Mouse (Mus musculus): ENCODE measurements around the gene Rhobtb1. TPM values are rescaled to one million over a fixed set of nuclear protein-coding genes. Genes with fewer than 3 reads are reported as not detected.

Gene Rhobtb1
- polyA plus RNA-seq, 1 experiment from 2014 or later, result 20.8 TPM

- ATAC-seq, result no peak
- no peak overlapping the region for H3K9ac ChIP-seq
- H3K27ac ChIP-seq, result no peak overlapping the region
- no peak overlapping the region for H3K4me3 ChIP-seq (replicated peaks)
- no peak overlapping the region for H3K4me2 ChIP-seq (replicated peaks)
- no peaks in the 10 kb centered on the region for H3K27me3 ChIP-seq (replicated peaks)
- no peaks in the 10 kb centered on the region for H3K36me3 ChIP-seq
- 87% methylated on average over 7 of the region's 7 CpGs for WGBS
- no peaks in the 10 kb centered on the region; the same call in 1 of the 2 replicates for H3K4me1 ChIP-seq (replicated peaks)
- H3K9me3 ChIP-seq, result no peaks in the 10 kb centered on the region
These were observed 173.6 kb downstream of the Rhobtb1 start for GRCm38 (mm10) chr10:69324816-69325215.

DNA sequence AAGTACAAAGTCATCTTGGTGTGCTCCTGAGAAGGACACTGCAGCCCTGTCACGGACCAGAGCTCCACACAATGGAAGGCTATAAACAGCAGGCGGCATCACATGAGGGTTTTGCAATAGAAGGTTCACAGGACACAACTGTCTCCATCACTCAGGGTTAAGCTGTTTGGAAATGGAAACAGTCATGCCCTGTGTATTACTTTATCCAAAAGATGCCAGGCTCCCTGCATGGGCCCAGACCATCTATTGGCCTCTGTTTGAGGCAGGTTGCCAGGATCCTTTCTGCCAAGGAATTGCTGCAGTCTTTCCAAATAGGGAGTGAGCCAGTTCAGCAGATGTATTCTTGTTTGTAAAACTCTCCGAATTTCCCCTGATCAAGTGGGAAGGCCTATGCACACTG is 175.2 kb downstream of the Rhobtb1 start:
- Histone ChIP-seq H3K4me2 (replicated peaks) (no peak overlapping the region), H3K36me3 (no peaks in the 10 kb centered on the region), H3K27me3 (replicated peaks) (no peaks in the 10 kb centered on the region), H3K27ac (no peak overlapping the region), H3K4me1 (replicated peaks) (no peaks in the 10 kb centered on the region), H3K4me3 (replicated peaks) (no peak overlapping the region), H3K9me3 (no peaks in the 10 kb centered on the region), H3K9ac (no peak overlapping the region)
- 76% methylated on average over 3 of the region's 3 CpGs for WGBS
- no peak for ATAC-seq

DNA sequence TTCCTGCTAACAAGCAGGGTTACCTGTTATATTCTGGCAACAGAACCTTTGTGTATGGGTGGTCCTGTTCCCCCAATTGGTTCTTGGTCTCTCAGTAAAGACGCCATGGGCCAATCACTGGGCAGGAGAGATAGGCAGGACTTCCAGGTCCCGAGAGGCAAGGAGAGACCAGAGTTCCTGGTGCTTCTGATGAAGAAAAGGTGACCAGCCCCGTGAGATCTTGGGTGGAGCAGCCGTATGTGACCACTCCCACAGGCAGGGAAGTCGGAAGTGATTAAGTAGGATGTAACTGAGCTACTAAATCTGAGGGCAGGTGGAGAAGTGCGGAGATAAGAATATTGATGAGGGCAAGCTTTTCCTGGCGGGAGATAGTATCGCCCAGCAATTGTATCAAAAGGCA is 176.1 kb downstream of the Rhobtb1 start:
- peak; percentile 51 for ATAC-seq
- H3K4me1 ChIP-seq (replicated peaks), result no peaks in the 10 kb centered on the region
- WGBS, result 58% methylated on average over 8 of the region's 8 CpGs
- no peaks in the 10 kb centered on the region for H3K36me3 ChIP-seq
- no peak overlapping the region for H3K4me2 ChIP-seq (replicated peaks)
- H3K9me3 ChIP-seq, result no peaks in the 10 kb centered on the region
- H3K27ac ChIP-seq, result no peak overlapping the region
- no peak overlapping the region for H3K4me3 ChIP-seq (replicated peaks)
- no peak overlapping the region for H3K9ac ChIP-seq
- no peaks in the 10 kb centered on the region for H3K27me3 ChIP-seq (replicated peaks)

DNA sequence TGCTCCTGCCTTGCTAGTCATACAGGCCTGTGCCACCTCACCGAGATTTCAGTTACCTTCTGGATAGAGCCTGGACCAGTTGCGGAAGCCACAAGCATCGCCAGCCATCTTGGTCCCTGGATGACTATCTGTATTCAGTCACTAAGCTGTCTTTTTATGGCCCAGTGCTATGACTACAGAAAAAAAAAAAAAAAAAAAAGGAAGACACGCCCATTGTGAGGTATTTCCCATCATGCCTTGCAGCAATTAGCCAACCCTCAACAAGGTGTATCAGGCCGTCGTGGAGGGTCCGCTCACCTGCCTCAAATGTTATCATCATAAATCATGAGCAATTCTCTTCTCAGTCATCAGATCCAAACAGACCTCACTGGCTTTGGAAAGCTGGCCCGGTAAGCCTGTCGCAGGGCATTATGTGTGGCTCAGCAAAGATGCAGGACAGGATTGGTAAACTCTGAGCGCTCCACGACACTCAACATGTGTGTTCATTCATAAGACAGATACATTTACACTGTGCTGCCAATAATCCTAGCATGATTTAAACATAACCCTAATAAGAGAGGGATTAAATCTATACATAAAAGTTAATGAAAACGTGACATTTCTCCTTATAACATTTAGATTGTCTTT is 176.9 kb downstream of the Rhobtb1 start:
- 75% methylated on average over 12 of the region's 12 CpGs for WGBS
- Histone ChIP-seq H3K27me3 (replicated peaks) (no peaks in the 10 kb centered on the region), H3K4me1 (replicated peaks) (no peaks in the 10 kb centered on the region), H3K27ac (no peak overlapping the region), H3K4me3 (replicated peaks) (no peak overlapping the region), H3K36me3 (0 out of 2 replicates have a peak, but pooled peaks cover 2% of the 10 kb centered on the region), H3K4me2 (replicated peaks) (no peak overlapping the region), H3K9ac (no peak overlapping the region), H3K9me3 (no peaks in the 10 kb centered on the region)
- 0 out of 2 replicates have a peak, but pooled peaks have one; percentile 26 for ATAC-seq

DNA sequence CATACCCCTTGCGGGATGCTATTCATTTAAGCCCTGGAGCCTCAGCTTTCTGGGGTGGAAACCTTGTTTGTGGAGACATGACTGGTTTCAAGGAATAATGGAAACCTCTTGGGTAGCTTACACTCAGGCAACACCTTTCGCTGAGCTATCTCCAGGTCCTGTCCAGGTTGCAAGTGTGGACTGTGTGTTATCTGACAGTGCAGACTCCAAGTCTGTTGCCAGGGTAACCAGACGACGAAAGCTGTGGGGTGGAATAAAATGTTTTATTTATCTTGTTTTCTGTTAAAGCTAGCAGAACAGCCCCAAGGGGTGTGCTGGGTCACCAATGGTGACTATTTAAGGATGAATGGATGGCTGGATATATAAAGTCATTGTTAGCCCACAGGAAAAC is 177.4 kb downstream of the Rhobtb1 start:
- 0 out of 2 replicates have a peak, but pooled peaks cover 4% of the 10 kb centered on the region for H3K36me3 ChIP-seq
- H3K27me3 ChIP-seq (replicated peaks), result no peaks in the 10 kb centered on the region
- H3K27ac ChIP-seq, result no peak overlapping the region
- H3K4me2 ChIP-seq (replicated peaks), result no peak overlapping the region
- H3K9ac ChIP-seq, result no peak overlapping the region
- H3K9me3 ChIP-seq, result no peaks in the 10 kb centered on the region
- H3K4me3 ChIP-seq (replicated peaks), result no peak overlapping the region
- no peaks in the 10 kb centered on the region for H3K4me1 ChIP-seq (replicated peaks)
- 54% methylated on average over 4 of the region's 4 CpGs for WGBS
- peak; percentile 51; the same call in 1 of the 2 replicates for ATAC-seq

DNA sequence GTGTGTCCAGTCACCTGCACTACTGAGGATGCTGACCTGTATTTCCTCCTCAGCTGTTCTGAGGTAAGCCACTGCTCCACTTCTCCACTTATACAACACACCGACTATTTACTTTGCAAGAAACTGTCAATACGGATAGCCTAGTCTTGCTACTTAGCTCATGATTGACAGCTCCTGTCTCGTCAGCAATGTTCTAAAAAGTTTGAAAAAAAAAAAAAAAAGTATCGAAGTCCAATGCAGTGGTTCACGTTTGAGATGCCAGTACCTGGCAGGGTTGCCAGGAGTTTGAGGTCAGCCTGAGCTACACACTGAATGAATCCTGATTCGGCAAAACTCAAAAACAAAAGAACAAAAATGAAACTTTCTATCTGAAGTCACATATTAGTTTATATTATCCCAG is 180.0 kb downstream of the Rhobtb1 start:
- no peak overlapping the region for H3K4me2 ChIP-seq (replicated peaks)
- H3K4me3 ChIP-seq (replicated peaks), result no peak overlapping the region
- no peaks in the 10 kb centered on the region for H3K4me1 ChIP-seq (replicated peaks)
- no peak for ATAC-seq
- WGBS, result 78% methylated on average over 6 of the region's 6 CpGs
- no peaks in the 10 kb centered on the region for H3K27me3 ChIP-seq (replicated peaks)
- H3K27ac ChIP-seq, result no peak overlapping the region
- no peaks in the 10 kb centered on the region for H3K9me3 ChIP-seq
- H3K9ac ChIP-seq, result no peak overlapping the region
- peaks cover 5% of the 10 kb centered on the region; the same call in 1 of the 2 replicates for H3K36me3 ChIP-seq

- no peak overlapping the region for H3K9ac ChIP-seq
- no peak overlapping the region for H3K4me2 ChIP-seq (replicated peaks)
- no peaks in the 10 kb centered on the region for H3K4me1 ChIP-seq (replicated peaks)
- no peak for ATAC-seq
- H3K9me3 ChIP-seq, result no peaks in the 10 kb centered on the region
- H3K27me3 ChIP-seq (replicated peaks), result no peaks in the 10 kb centered on the region
- H3K27ac ChIP-seq, result no peak overlapping the region
- WGBS, result 87% methylated on average over 11 of the region's 11 CpGs
- peaks cover 21% of the 10 kb centered on the region for H3K36me3 ChIP-seq
- H3K4me3 ChIP-seq (replicated peaks), result no peak overlapping the region
These were observed 182.0 kb downstream of the Rhobtb1 start for GRCm38 (mm10) chr10:69333212-69333611.

GRCm38 (mm10) chr10:69334271-69335194 is 183.3 kb downstream of the Rhobtb1 start:
- H3K36me3 ChIP-seq, result peaks cover 26% of the 10 kb centered on the region
- no peaks in the 10 kb centered on the region for H3K4me1 ChIP-seq (replicated peaks)
- no peaks in the 10 kb centered on the region for H3K27me3 ChIP-seq (replicated peaks)
- no peak for ATAC-seq
- peak overlapping the region; percentile 52 for H3K27ac ChIP-seq
- H3K4me3 ChIP-seq (replicated peaks), result no peak overlapping the region
- H3K9ac ChIP-seq, result no peak overlapping the region
- 59% methylated on average over 16 of the region's 16 CpGs for WGBS
- H3K4me2 ChIP-seq (replicated peaks), result no peak overlapping the region
- H3K9me3 ChIP-seq, result no peaks in the 10 kb centered on the region

DNA sequence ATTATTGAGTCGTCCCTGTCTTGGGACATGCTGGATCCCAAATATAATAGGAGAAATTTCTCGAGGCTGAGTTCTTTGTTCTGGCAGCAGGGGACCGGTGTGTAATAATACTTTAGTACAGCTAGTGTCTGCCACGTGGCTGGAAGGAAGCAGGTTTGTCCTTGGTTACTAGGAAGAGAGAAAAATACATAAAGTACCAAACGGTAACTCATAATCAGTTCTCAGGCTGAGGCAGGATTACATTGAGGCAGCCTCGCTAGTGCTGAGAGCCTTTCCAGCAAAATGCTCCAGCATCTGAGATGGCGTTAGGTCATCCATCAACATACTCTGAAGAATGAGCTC is 183.9 kb downstream of the Rhobtb1 start:
- H3K9ac ChIP-seq, result no peak overlapping the region

GRCm38 (mm10) chr10:69335611-69336010 is 184.4 kb downstream of the Rhobtb1 start:
- Histone ChIP-seq H3K36me3 (peaks cover 34% of the 10 kb centered on the region), H3K4me1 (replicated peaks) (no peaks in the 10 kb centered on the region), H3K4me2 (replicated peaks) (no peak overlapping the region), H3K27me3 (replicated peaks) (no peaks in the 10 kb centered on the region), H3K9ac (no peak overlapping the region), H3K9me3 (no peaks in the 10 kb centered on the region), H3K4me3 (replicated peaks) (no peak overlapping the region), H3K27ac (peak overlapping the region; percentile 52)
- 77% methylated on average over 4 of the region's 4 CpGs for WGBS
- ATAC-seq, result no peak

More for the DNA sequence above, 183.9 kb downstream of the Rhobtb1 start:
- H3K4me3 ChIP-seq (replicated peaks), result no peak overlapping the region
- no peak; the same call in 1 of the 2 replicates for ATAC-seq
- H3K27me3 ChIP-seq (replicated peaks), result no peaks in the 10 kb centered on the region
- H3K9me3 ChIP-seq, result no peaks in the 10 kb centered on the region
- H3K36me3 ChIP-seq, result peaks cover 31% of the 10 kb centered on the region
- H3K4me1 ChIP-seq (replicated peaks), result no peaks in the 10 kb centered on the region
- no peak overlapping the region for H3K4me2 ChIP-seq (replicated peaks)
- WGBS, result 57% methylated on average over 7 of the region's 7 CpGs
- H3K27ac ChIP-seq, result peak overlapping the region; percentile 52

DNA sequence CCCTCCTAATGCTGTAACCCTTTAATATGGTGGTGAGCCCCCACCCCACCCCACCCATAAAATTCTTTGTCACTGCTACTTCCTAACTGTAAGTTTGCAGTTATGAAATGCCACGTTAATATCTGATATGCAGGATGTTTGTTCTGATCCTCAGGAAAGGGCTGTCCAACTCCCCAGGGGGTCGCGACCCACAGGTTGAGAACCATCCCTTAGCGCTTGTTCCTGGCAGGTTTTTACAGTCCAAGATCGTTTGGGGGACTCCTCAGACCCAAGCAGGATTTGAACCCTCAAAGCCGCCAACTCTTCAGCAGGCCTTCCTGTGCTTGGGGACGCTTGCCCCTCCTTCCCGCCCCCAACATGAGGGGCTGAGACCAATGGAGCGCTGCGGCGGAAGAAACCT is 185.0 kb downstream of the Rhobtb1 start:
- no peaks in the 10 kb centered on the region for H3K27me3 ChIP-seq (replicated peaks)
- no peaks in the 10 kb centered on the region for H3K9me3 ChIP-seq
- H3K36me3 ChIP-seq, result peaks cover 39% of the 10 kb centered on the region
- no peaks in the 10 kb centered on the region for H3K4me1 ChIP-seq (replicated peaks)
- no peak for ATAC-seq
- H3K27ac ChIP-seq, result peak overlapping the region; percentile 40; the same call in 1 of the 2 replicates
- H3K9ac ChIP-seq, result no peak overlapping the region
- WGBS, result 86% methylated on average over 11 of the region's 11 CpGs
- H3K4me2 ChIP-seq (replicated peaks), result no peak overlapping the region
- H3K4me3 ChIP-seq (replicated peaks), result no peak overlapping the region

DNA sequence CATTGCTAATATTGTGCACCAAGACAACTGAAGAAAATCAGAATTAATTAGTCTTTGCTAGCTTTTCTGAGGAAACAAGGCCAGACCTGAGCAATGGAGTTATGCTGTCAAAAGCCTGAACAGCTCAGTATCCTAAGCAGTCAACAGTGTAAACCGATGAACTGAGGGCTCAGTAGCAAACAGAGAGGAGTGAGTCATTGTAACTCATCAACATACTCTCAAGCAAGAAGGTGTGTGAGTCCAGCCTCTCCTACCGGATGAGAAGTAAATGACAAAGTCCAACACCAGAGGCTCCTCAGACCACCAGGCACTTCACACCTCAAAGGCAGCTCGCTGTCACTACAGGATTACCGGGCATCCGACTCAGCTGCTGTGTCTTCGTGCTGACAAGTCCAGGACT is 188.8 kb downstream of the Rhobtb1 start:
- H3K4me2 ChIP-seq (replicated peaks), result no peak overlapping the region
- 82% methylated on average over 6 of the region's 6 CpGs for WGBS
- ATAC-seq, result no peak

More for the DNA sequence above, 188.8 kb downstream of the Rhobtb1 start:
- H3K4me3 ChIP-seq (replicated peaks), result no peak overlapping the region
- H3K27ac ChIP-seq, result no peak overlapping the region
- no peaks in the 10 kb centered on the region; the same call in 1 of the 2 replicates for H3K4me1 ChIP-seq (replicated peaks)
- H3K9me3 ChIP-seq, result no peaks in the 10 kb centered on the region
- peaks cover 64% of the 10 kb centered on the region for H3K36me3 ChIP-seq
- H3K9ac ChIP-seq, result no peak overlapping the region
- H3K27me3 ChIP-seq (replicated peaks), result no peaks in the 10 kb centered on the region
